Mouse (Mus musculus): ENCODE data around the gene Tdrd1.

- no peak for TF ChIP-seq CTCF (IDR thresholded peaks at IDR 0.05; ENCODE audit: low read depth)
- TF ChIP-seq EP300 (IDR thresholded peaks at IDR 0.05; ENCODE audit: low read depth): no peak
These were observed 65.4 kb downstream of the Tdrd1 start for GRCm38 (mm10) chr19:56891438-56891837.

Measured in liver, embryonic 14.5 days (tissue).